In genomic region chr2:173427888-173428450, GRCm38 (mm10) we compare ENCODE assay signal across 15 mouse cellular contexts.
A peak's percentile ranks its signal among the peaks of the same experiment; 100 is the strongest.
DNase-seq lines count a peak whose midpoint lies in the region; ATAC-seq and TF ChIP-seq lines count a peak whose summit lies in the region.
"Had no signal": no experiment of that assay in that cellular context is flagged by ENCODE, and none has a peak within 500 bp of the region (broad histone marks: within the 10 kb centered on the region; RNA-seq: fewer than 3 reads in every experiment).

No protein-coding gene starts in this region.

- H3K27ac ChIP-seq in hindbrain, embryonic 11.5 days (ENCODE audit: low read depth, low read length): no peak overlapping the region
- no peak overlapping the region for H3K27ac ChIP-seq in hindbrain, embryonic 14.5 days
- H3K27ac ChIP-seq in midbrain, embryonic 12.5 days (replicated peaks): no peak overlapping the region
- no peak overlapping the region for H3K27ac ChIP-seq in midbrain, embryonic 16.5 days (ENCODE audit: low read length)
- no peak overlapping the region for H3K27ac ChIP-seq in embryonic facial prominence, embryonic 12.5 days
- no peak overlapping the region for H3K27ac ChIP-seq in hindbrain, postnatal 0 days
- H3K27ac ChIP-seq: limb, embryonic 15.5 days; macrophage; stomach, embryonic 15.5 days had no signal

- H3K9me3 ChIP-seq in hindbrain, embryonic 11.5 days (ENCODE audit: control insufficient read depth, low read length): no peaks in the 10 kb centered on the region
- no peaks in the 10 kb centered on the region for H3K9me3 ChIP-seq in hindbrain, embryonic 14.5 days (ENCODE audit: control insufficient read depth, low read length)
- H3K9me3 ChIP-seq in midbrain, embryonic 12.5 days: no peaks in the 10 kb centered on the region
- H3K9me3 ChIP-seq in midbrain, embryonic 16.5 days (replicated peaks; ENCODE audit: control insufficient read depth, low read length, poor library complexity, severe bottlenecking): no peaks in the 10 kb centered on the region
- no peaks in the 10 kb centered on the region for H3K9me3 ChIP-seq in embryonic facial prominence, embryonic 12.5 days
- no peaks in the 10 kb centered on the region for H3K9me3 ChIP-seq in hindbrain, postnatal 0 days (ENCODE audit: low read length)
- H3K9me3 ChIP-seq: limb, embryonic 15.5 days; stomach, embryonic 15.5 days had no signal

- H3K4me1 ChIP-seq in hindbrain, embryonic 11.5 days (replicated peaks; ENCODE audit: control insufficient read depth, insufficient read depth, low read length): no peaks in the 10 kb centered on the region
- H3K4me1 ChIP-seq in hindbrain, embryonic 14.5 days (replicated peaks; ENCODE audit: control insufficient read depth, insufficient read depth, low read length): no peaks in the 10 kb centered on the region
- peaks cover 11% of the 10 kb centered on the region for H3K4me1 ChIP-seq in midbrain, embryonic 12.5 days
- no peaks in the 10 kb centered on the region for H3K4me1 ChIP-seq in midbrain, embryonic 16.5 days (ENCODE audit: control insufficient read depth, insufficient read depth, low read length)
- H3K4me1 ChIP-seq in embryonic facial prominence, embryonic 12.5 days: 0 out of 2 replicates have a peak, but pooled peaks cover 3% of the 10 kb centered on the region
- no peaks in the 10 kb centered on the region for H3K4me1 ChIP-seq in hindbrain, postnatal 0 days (ENCODE audit: insufficient read depth, low read length)
- H3K4me1 ChIP-seq: limb, embryonic 15.5 days had no signal

- H3K27me3 ChIP-seq in hindbrain, embryonic 11.5 days (ENCODE audit: control insufficient read depth, insufficient read depth, low read length): no peaks in the 10 kb centered on the region
- H3K27me3 ChIP-seq in hindbrain, embryonic 14.5 days (ENCODE audit: control insufficient read depth, insufficient read depth, low read length): no peaks in the 10 kb centered on the region
- no peaks in the 10 kb centered on the region for H3K27me3 ChIP-seq in midbrain, embryonic 12.5 days
- H3K27me3 ChIP-seq in midbrain, embryonic 16.5 days (ENCODE audit: control insufficient read depth, insufficient read depth, low read depth, low read length): no peaks in the 10 kb centered on the region
- no peaks in the 10 kb centered on the region for H3K27me3 ChIP-seq in embryonic facial prominence, embryonic 12.5 days
- H3K27me3 ChIP-seq in hindbrain, postnatal 0 days (ENCODE audit: insufficient read depth, low read length): no peaks in the 10 kb centered on the region
- H3K27me3 ChIP-seq: limb, embryonic 15.5 days; stomach, embryonic 15.5 days had no signal

- ATAC-seq in hindbrain, embryonic 11.5 days (ENCODE audit: low FRiP score): 0 out of 2 replicates have a peak, but pooled peaks have one; percentile 17
- no peak for ATAC-seq in hindbrain, embryonic 14.5 days (ENCODE audit: low FRiP score)
- ATAC-seq in midbrain, embryonic 12.5 days (ENCODE audit: low FRiP score, low read depth): 0 out of 2 replicates have a peak, but pooled peaks have one; percentile 38
- ATAC-seq in midbrain, embryonic 16.5 days: no peak
- 0 out of 2 replicates have a peak, but pooled peaks have one; percentile 22 for ATAC-seq in embryonic facial prominence, embryonic 12.5 days (ENCODE audit: insufficient number of reproducible peaks, insufficient read depth, low FRiP score, low TSS enrichment)
- peak; percentile 43; the same call in 1 of the 2 replicates for ATAC-seq in hindbrain, postnatal 0 days
- no peak for ATAC-seq in inflammation-experienced regulatory T-cells, adult 6 months

- no peak for DNase-seq in hindbrain, embryonic 11.5 days (ENCODE audit: low spot score)
- DNase-seq in hindbrain, embryonic 14.5 days (ENCODE audit: low spot score): no peak
- DNase-seq in hindbrain, postnatal 0 days (ENCODE audit: low spot score): peak; percentile 53
- DNase-seq: adrenal gland, adult 8-10 months; cerebellum, adult 9-11 months; heart, adult 18-20 months; lung, adult 18-20 months had no signal

- WGBS in hindbrain, embryonic 11.5 days: 82% methylated on average over 10 of the region's 10 CpGs
- 64% methylated on average over 10 of the region's 10 CpGs for WGBS in hindbrain, embryonic 14.5 days
- WGBS in midbrain, embryonic 12.5 days: 80% methylated on average over 10 of the region's 10 CpGs
- 76% methylated on average over 10 of the region's 10 CpGs for WGBS in midbrain, embryonic 16.5 days
- WGBS in embryonic facial prominence, embryonic 12.5 days: 77% methylated on average over 10 of the region's 10 CpGs
- 65% methylated on average over 10 of the region's 10 CpGs for WGBS in hindbrain, postnatal 0 days

- H3K4me2 ChIP-seq in hindbrain, embryonic 11.5 days (replicated peaks; ENCODE audit: low read depth, low read length): no peak overlapping the region
- no peak overlapping the region for H3K4me2 ChIP-seq in hindbrain, embryonic 14.5 days (replicated peaks)
- H3K4me2 ChIP-seq in midbrain, embryonic 12.5 days (replicated peaks): no peak overlapping the region
- H3K4me2 ChIP-seq in midbrain, embryonic 16.5 days (ENCODE audit: low read length): no peak overlapping the region
- H3K4me2 ChIP-seq in embryonic facial prominence, embryonic 12.5 days (replicated peaks): no peak overlapping the region
- H3K4me2 ChIP-seq in hindbrain, postnatal 0 days (ENCODE audit: low read depth, low read length): no peak overlapping the region
- H3K4me2 ChIP-seq: limb, embryonic 15.5 days; stomach, embryonic 15.5 days had no signal

- H3K36me3 ChIP-seq in hindbrain, embryonic 11.5 days (ENCODE audit: control insufficient read depth, insufficient read depth, low read length): no peaks in the 10 kb centered on the region
- H3K36me3 ChIP-seq in hindbrain, embryonic 14.5 days (replicated peaks; ENCODE audit: control insufficient read depth, insufficient read depth): no peaks in the 10 kb centered on the region
- H3K36me3 ChIP-seq in midbrain, embryonic 12.5 days: no peaks in the 10 kb centered on the region
- H3K36me3 ChIP-seq in midbrain, embryonic 16.5 days (ENCODE audit: control insufficient read depth, insufficient read depth, low read length): no peaks in the 10 kb centered on the region
- H3K36me3 ChIP-seq in embryonic facial prominence, embryonic 12.5 days: no peaks in the 10 kb centered on the region
- H3K36me3 ChIP-seq in hindbrain, postnatal 0 days (ENCODE audit: insufficient read depth, low read length): no peaks in the 10 kb centered on the region
- H3K36me3 ChIP-seq: G1E; limb, embryonic 15.5 days; stomach, embryonic 15.5 days had no signal

- no peak overlapping the region for H3K9ac ChIP-seq in hindbrain, embryonic 11.5 days (ENCODE audit: low read depth, low read length)
- H3K9ac ChIP-seq in hindbrain, embryonic 14.5 days: no peak overlapping the region
- H3K9ac ChIP-seq in midbrain, embryonic 12.5 days (replicated peaks): no peak overlapping the region
- no peak overlapping the region for H3K9ac ChIP-seq in midbrain, embryonic 16.5 days (ENCODE audit: low read depth, low read length)
- no peak overlapping the region for H3K9ac ChIP-seq in embryonic facial prominence, embryonic 12.5 days
- H3K9ac ChIP-seq in hindbrain, postnatal 0 days (replicated peaks; ENCODE audit: low read length): no peak overlapping the region
- H3K9ac ChIP-seq: limb, embryonic 15.5 days; stomach, embryonic 15.5 days had no signal

- no peak overlapping the region for H3K4me3 ChIP-seq in hindbrain, embryonic 11.5 days (ENCODE audit: low read depth, low read length)
- no peak overlapping the region for H3K4me3 ChIP-seq in hindbrain, embryonic 14.5 days (replicated peaks; ENCODE audit: low read length)
- no peak overlapping the region for H3K4me3 ChIP-seq in midbrain, embryonic 12.5 days
- no peak overlapping the region for H3K4me3 ChIP-seq in midbrain, embryonic 16.5 days (ENCODE audit: low read depth, low read length)
- no peak overlapping the region for H3K4me3 ChIP-seq in embryonic facial prominence, embryonic 12.5 days
- H3K4me3 ChIP-seq in hindbrain, postnatal 0 days (ENCODE audit: low read length): no peak overlapping the region
- H3K4me3 ChIP-seq: limb, embryonic 15.5 days; stomach, embryonic 15.5 days had no signal

- TF ChIP-seq CTCF in hindbrain, postnatal 0 days (IDR thresholded peaks at IDR 0.05; ENCODE audit: low read depth): no peak

Comparison
In these comparisons a context has a peak if more than half of its experiments do, and no peak if none do; other contexts are left out.
1. ATAC-seq: peak in hindbrain, embryonic 11.5 days (single experiment), midbrain, embryonic 12.5 days (single experiment), embryonic facial prominence, embryonic 12.5 days (single experiment) and hindbrain, postnatal 0 days (single experiment); none in hindbrain, embryonic 14.5 days (single experiment), midbrain, embryonic 16.5 days (single experiment) and inflammation-experienced regulatory T-cells, adult 6 months (single experiment).